Mouse (Mus musculus) hindbrain, postnatal 0 days (tissue): ENCODE data around the gene Rab36. TPM values are rescaled to one million over a fixed set of nuclear protein-coding genes. Genes with fewer than 3 reads are reported as not detected.

Experiments used
- ATAC-seq: fragments of 200-750 bp; cut with Nextera tagmentation; 2 replicates; pipeline ENCODE4 v1.8.0; 2017; ENCODE audit warnings: mild to moderate bottlenecking, moderate TSS enrichment, moderate library complexity
- DNase-seq: peaks from one replicate; pipeline ENCODE4 v3.0.0-alpha.2; 2015; ENCODE audit warnings: low spot score
- H3K27ac ChIP-seq: fragments of 300-500 bp; sonication (generic); 2 replicates; pipeline ENCODE4 v1.5.1; 2014; ENCODE audit warnings: mild to moderate bottlenecking
- H3K27me3 ChIP-seq: fragments of 300-500 bp; sonication (generic); 2 replicates; pipeline ENCODE4 v1.6.1; 2014; ENCODE audit warnings: low read length, mixed read lengths; ENCODE audit not compliant: insufficient read depth
- H3K36me3 ChIP-seq: fragments of 300-500 bp; sonication (generic); 2 replicates; pipeline ENCODE4 v1.6.1; 2014; ENCODE audit warnings: low read length, mixed read lengths; ENCODE audit not compliant: insufficient read depth
- H3K4me1 ChIP-seq: fragments of 300-500 bp; sonication (generic); 2 replicates; pipeline ENCODE4 v1.6.1; 2014; ENCODE audit warnings: antibody characterized with exemption, low read length, mixed read lengths; ENCODE audit not compliant: insufficient read depth
- H3K4me2 ChIP-seq: fragments of 300-500 bp; sonication (generic); 2 replicates; pipeline ENCODE4 v1.6.1; 2014; ENCODE audit warnings: low read depth, mild to moderate bottlenecking, low read length, moderate library complexity, mixed read lengths
- H3K4me3 ChIP-seq: fragments of 300-500 bp; sonication (generic); 2 replicates; pipeline ENCODE4 v1.5.1; 2014; ENCODE audit warnings: low read length
- H3K9ac ChIP-seq: fragments of 300-500 bp; sonication (generic); replicated peaks from 2 replicates; pipeline ENCODE4 v1.6.1; 2014; ENCODE audit warnings: mild to moderate bottlenecking, low read length, moderate library complexity, mixed read lengths
- H3K9me3 ChIP-seq: fragments of 300-500 bp; sonication (generic); 2 replicates; pipeline ENCODE4 v1.6.1; 2016; ENCODE audit warnings: low read length, mixed read lengths
- CTCF ChIP-seq: IDR thresholded peaks from 2 replicates; pipeline ENCODE4 v1.5.1; 2016; ENCODE audit warnings: antibody characterized with exemption, control low read depth, low read depth
- WGBS: fragments of 180-500 bp; shearing (Covaris S2); extraction: QIAGEN DNeasy Blood & Tissue Kit; methylation state at CpG from one replicate; pipeline ENCODE4 v1.1.7; 2014; 5-methylcytosine and 5-hydroxymethylcytosine counted together
- polyA plus RNA-seq: library from polyadenylated mRNA; unstranded; fragments of >200 nt; fragmentation: Nextera tagmentation; extraction: Ambion mirVana; gene quantifications from 2 replicates; pipeline ENCODE4 v1.2.1, GENCODE M21; 2015
- total RNA-seq: library from RNA; depleted of rRNA; stranded (reverse); fragments of >200 nt; gene quantifications from 2 replicates; pipeline ENCODE4 v1.2.3, GENCODE M21; 2014; rRNA removed

The Rab36 gene
- 16.7 and 17.7 TPM in 2 replicates for total RNA-seq
- 25.3 TPM in 2 replicates for polyA plus RNA-seq

GRCm38 (mm10) chr10:75036883-75037379, at the start of gene Rab36:
Rab36 (plus strand) TSS chr10:75037058.
- under 1% methylated on average over 36 of the region's 36 CpGs for WGBS
- H3K9ac ChIP-seq, result peak within 1 kb of the TSS; percentile 69
- H3K27me3 ChIP-seq, result no peaks in the 10 kb centered on the region
- H3K36me3 ChIP-seq, result no peaks in the 10 kb centered on the region
- ATAC-seq (peak; percentile 95), DNase-seq (peak; percentile 99)
- TF ChIP-seq CTCF, result no peak
- peak within 1 kb of the TSS; percentile 62 for H3K4me2 ChIP-seq
- peaks cover 12% of the 10 kb centered on the region for H3K4me1 ChIP-seq
- H3K4me3 ChIP-seq, result peak within 1 kb of the TSS; percentile 42
- H3K27ac ChIP-seq, result peak within 1 kb of the TSS; percentile 82
- no peaks in the 10 kb centered on the region for H3K9me3 ChIP-seq

GRCm38 (mm10) chr10:74987698-74988470, 49.0 kb upstream of the Rab36 start:
- H3K27me3 ChIP-seq, result no peaks in the 10 kb centered on the region
- H3K27ac ChIP-seq, result no peak overlapping the region
- H3K4me3 ChIP-seq, result no peak overlapping the region
- no peak overlapping the region for H3K9ac ChIP-seq
- TF ChIP-seq CTCF, result no peak
- ATAC-seq (peak; percentile 48; the same call in 1 of the 2 replicates), DNase-seq (no peak)
- H3K9me3 ChIP-seq, result no peaks in the 10 kb centered on the region
- no peak overlapping the region for H3K4me2 ChIP-seq
- H3K4me1 ChIP-seq, result no peaks in the 10 kb centered on the region
- H3K36me3 ChIP-seq, result peaks cover 16% of the 10 kb centered on the region; the same call in 1 of the 2 replicates
- 75% methylated on average over 14 of the region's 14 CpGs for WGBS

- Histone ChIP-seq H3K9ac (no peak overlapping the region), H3K27ac (no peak overlapping the region), H3K9me3 (no peaks in the 10 kb centered on the region), H3K4me3 (no peak overlapping the region), H3K27me3 (no peaks in the 10 kb centered on the region), H3K4me1 (peaks cover 2% of the 10 kb centered on the region; the same call in 1 of the 2 replicates), H3K36me3 (peaks cover 16% of the 10 kb centered on the region; the same call in 1 of the 2 replicates), H3K4me2 (no peak overlapping the region)
- TF ChIP-seq CTCF, result peak; percentile 40; the same call in 1 of the 2 replicates
- no peak for DNase-seq
- 74% methylated on average over 4 of the region's 4 CpGs for WGBS
- ATAC-seq, result no peak
These were observed 47.0 kb upstream of the Rab36 start for GRCm38 (mm10) chr10:74989814-74990213.

- 40% methylated on average over 26 of the region's 26 CpGs for WGBS
- Histone ChIP-seq H3K4me2 (no peak overlapping the region), H3K27me3 (no peaks in the 10 kb centered on the region), H3K36me3 (peaks cover 16% of the 10 kb centered on the region; the same call in 1 of the 2 replicates), H3K4me3 (no peak overlapping the region), H3K27ac (no peak overlapping the region), H3K9me3 (no peaks in the 10 kb centered on the region), H3K4me1 (peaks cover 11% of the 10 kb centered on the region), H3K9ac (no peak overlapping the region)
- DNase-seq (no peak), ATAC-seq (0 out of 2 replicates have a peak, but pooled peaks have one; percentile 18)
- no peak for TF ChIP-seq CTCF
These were observed 46.1 kb upstream of the Rab36 start for GRCm38 (mm10) chr10:74990584-74991322.

- H3K9ac ChIP-seq, result no peak overlapping the region
- ATAC-seq (no peak), DNase-seq (peak; percentile 29)
- TF ChIP-seq CTCF, result no peak
- H3K27ac ChIP-seq, result no peak overlapping the region
- H3K36me3 ChIP-seq, result peaks cover 16% of the 10 kb centered on the region; the same call in 1 of the 2 replicates
- peak overlapping the region; percentile 45; the same call in 1 of the 2 replicates for H3K4me2 ChIP-seq
- H3K4me1 ChIP-seq, result peaks cover 16% of the 10 kb centered on the region
- H3K4me3 ChIP-seq, result no peak overlapping the region
- 4% methylated on average over 5 of the region's 5 CpGs for WGBS
- H3K9me3 ChIP-seq, result no peaks in the 10 kb centered on the region
- H3K27me3 ChIP-seq, result no peaks in the 10 kb centered on the region
These were observed 42.0 kb upstream of the Rab36 start for GRCm38 (mm10) chr10:74994863-74995262.

GRCm38 (mm10) chr10:74995377-74995776, 41.5 kb upstream of the Rab36 start:
- peak overlapping the region; percentile 45 for H3K4me2 ChIP-seq
- H3K9ac ChIP-seq, result no peak overlapping the region
- ATAC-seq, result peak; percentile 25; the same call in 1 of the 2 replicates
- H3K4me1 ChIP-seq, result peaks cover 16% of the 10 kb centered on the region
- no peak for TF ChIP-seq CTCF
- H3K36me3 ChIP-seq, result peaks cover 16% of the 10 kb centered on the region; the same call in 1 of the 2 replicates
- 0 out of 2 replicates have a peak overlapping the region, but pooled peaks have one; percentile 38 for H3K27ac ChIP-seq
- DNase-seq, result peak; percentile 56
- H3K4me3 ChIP-seq, result no peak overlapping the region
- no peaks in the 10 kb centered on the region for H3K9me3 ChIP-seq
- no peaks in the 10 kb centered on the region for H3K27me3 ChIP-seq
- WGBS, result 5% methylated on average over 17 of the region's 17 CpGs
